Mouse (Mus musculus) MEL (cell line): ENCODE results near the gene Prep. TPM values are rescaled to one million over a fixed set of nuclear protein-coding genes. Genes with fewer than 3 reads are reported as not detected.
A peak's percentile ranks its signal among the peaks of the same experiment; 100 is the strongest.

Experiments used
- DNase-seq: peaks from one replicate; pipeline ENCODE4 v3.0.0; 2011; ENCODE audit warnings: low read depth, low spot score
- H3K27ac ChIP-seq: 2 replicates; pipeline ENCODE4 v1.5.1; 2012; ENCODE audit warnings: low read depth, mild to moderate bottlenecking, control low read depth, low read length, moderate library complexity; ENCODE audit not compliant: control insufficient read depth
- H3K27me3 ChIP-seq, 2 experiments: fragments of 150-350 bp in 1 of 2; sonication (generic) in 1 of 2; 2 replicates each; pipeline ENCODE4 v1.6.1; 2012; ENCODE audit warnings: low read length in 2 of 2, mild to moderate bottlenecking in 2 of 2, improper control_type of control experiment in 1 of 2, moderate library complexity in 1 of 2; ENCODE audit not compliant: insufficient read depth in 2 of 2, control insufficient read depth in 1 of 2
- H3K36me3 ChIP-seq, 2 experiments: 2 replicates each; pipeline ENCODE4 v1.6.1; 2012 to 2014; ENCODE audit warnings: low read length in 2 of 2, improper control_type of control experiment in 1 of 2, inconsistent platforms in 1 of 2, mild to moderate bottlenecking in 1 of 2; ENCODE audit not compliant: insufficient read depth in 2 of 2, control insufficient read depth in 1 of 2
- H3K4me1 ChIP-seq, 2 experiments: fragments of 150-350 bp in 1 of 2; sonication (generic) in 1 of 2; 2 replicates each; pipeline ENCODE4 v1.6.1; 2012; ENCODE audit warnings: low read length in 2 of 2, improper control_type of control experiment in 1 of 2, mild to moderate bottlenecking in 1 of 2; ENCODE audit not compliant: insufficient read depth in 2 of 2, control insufficient read depth in 1 of 2
- H3K4me3 ChIP-seq, 2 experiments: fragments of 150-350 bp in 1 of 2; sonication (generic) in 1 of 2; 2 replicates each; pipeline ENCODE4 v1.5.1; 2012; ENCODE audit warnings: low read depth in 2 of 2, low read length in 2 of 2, mild to moderate bottlenecking in 2 of 2, moderate library complexity in 2 of 2, control low read depth in 1 of 2, improper control_type of control experiment in 1 of 2; ENCODE audit not compliant: control insufficient read depth in 1 of 2, insufficient read depth in 1 of 2
- H3K79me2 ChIP-seq: 2 replicates; pipeline ENCODE4 v1.6.1; 2012; ENCODE audit warnings: mild to moderate bottlenecking, low read length, moderate library complexity; ENCODE audit not compliant: control insufficient read depth, poor library complexity, insufficient read depth
- H3K9ac ChIP-seq: 2 replicates; pipeline ENCODE4 v1.6.1; 2012; ENCODE audit warnings: low read depth, mild to moderate bottlenecking, control low read depth, low read length, moderate library complexity; ENCODE audit not compliant: control insufficient read depth, poor library complexity, severe bottlenecking
- H3K9me3 ChIP-seq: fragments of 150-350 bp; sonication (generic); replicated peaks from 2 replicates; pipeline ENCODE4 v1.6.1; 2012; ENCODE audit warnings: mild to moderate bottlenecking, low read length, improper control_type of control experiment, moderate library complexity; ENCODE audit not compliant: insufficient read depth
- CHD1 ChIP-seq: IDR thresholded peaks from 2 replicates; pipeline ENCODE4 v1.6.1; 2012; ENCODE audit warnings: low read depth, mild to moderate bottlenecking, inconsistent platforms, low read length, improper control_type of control experiment
- CTCF ChIP-seq, 3 experiments: IDR thresholded peaks in 2 of 3; conservative IDR thresholded peaks in 1 of 3; 2 replicates each; pipeline ENCODE4 v1.5.1; 2011 to 2012; ENCODE audit warnings: low read length in 3 of 3, low read depth in 2 of 3, mild to moderate bottlenecking in 2 of 3, improper control_type of control experiment in 1 of 3, inconsistent platforms in 1 of 3, mixed read lengths in 1 of 3, moderate library complexity in 1 of 3; ENCODE audit not compliant: control insufficient read depth in 1 of 3, insufficient read depth in 1 of 3, poor library complexity in 1 of 3, severe bottlenecking in 1 of 3
- ELF1 ChIP-seq: IDR thresholded peaks from 2 replicates; pipeline ENCODE4 v1.6.1; 2014; ENCODE audit warnings: low read depth, mild to moderate bottlenecking, inconsistent platforms, low read length, improper control_type of control experiment, moderate library complexity
- EP300 ChIP-seq, 2 experiments: IDR thresholded peaks; 2 replicates each; pipeline ENCODE4 v1.6.1; 2011; ENCODE audit warnings: improper control_type of control experiment in 2 of 2, low read length in 2 of 2, low read depth in 1 of 2, mild to moderate bottlenecking in 1 of 2
- ETS1 ChIP-seq: IDR thresholded peaks from 2 replicates; pipeline ENCODE4 v1.6.1; 2012; ENCODE audit warnings: low read depth, mild to moderate bottlenecking, inconsistent platforms, low read length, improper control_type of control experiment, moderate library complexity
- HCFC1 ChIP-seq: IDR thresholded peaks from 2 replicates; pipeline ENCODE4 v1.6.1; 2012; ENCODE audit warnings: low read depth, mild to moderate bottlenecking, inconsistent platforms, low read length, improper control_type of control experiment, moderate library complexity
- MAZ ChIP-seq: IDR thresholded peaks from 2 replicates; pipeline ENCODE4 v1.6.1; 2012; ENCODE audit warnings: low read depth, mild to moderate bottlenecking, inconsistent platforms, low read length, improper control_type of control experiment
- POLR2A ChIP-seq, 2 experiments: IDR thresholded peaks; 2 replicates each; pipeline ENCODE4 v1.6.1; 2011 to 2012; ENCODE audit warnings: low read length in 2 of 2, mild to moderate bottlenecking in 2 of 2, control low read depth in 1 of 2, improper control_type of control experiment in 1 of 2, low read depth in 1 of 2, moderate library complexity in 1 of 2; ENCODE audit not compliant: control insufficient read depth in 1 of 2, insufficient read depth in 1 of 2, poor library complexity in 1 of 2
- POLR2AphosphoS2 ChIP-seq: IDR thresholded peaks from 2 replicates; pipeline ENCODE4 v1.6.1; 2011; ENCODE audit warnings: low read length, improper control_type of control experiment
- RAD21 ChIP-seq: IDR thresholded peaks from 2 replicates; pipeline ENCODE4 v1.6.1; 2011; ENCODE audit warnings: mild to moderate bottlenecking, low read depth, low read length, improper control_type of control experiment
- RCOR1 ChIP-seq: IDR thresholded peaks from 2 replicates; pipeline ENCODE4 v1.6.1; 2012; ENCODE audit warnings: low read depth, mild to moderate bottlenecking, inconsistent platforms, low read length, improper control_type of control experiment
- SIN3A ChIP-seq: IDR thresholded peaks from 2 replicates; pipeline ENCODE4 v1.6.1; 2012; ENCODE audit warnings: low read length, improper control_type of control experiment, inconsistent platforms
- TBP ChIP-seq: IDR thresholded peaks from 2 replicates; pipeline ENCODE4 v1.8.0; 2011; ENCODE audit warnings: low read depth, low read length, improper control_type of control experiment
- USF1 ChIP-seq: IDR thresholded peaks from 2 replicates; pipeline ENCODE4 v1.6.1; 2014; ENCODE audit warnings: low read depth, mild to moderate bottlenecking, inconsistent platforms, low read length, improper control_type of control experiment, moderate library complexity
- USF2 ChIP-seq, 2 experiments: IDR thresholded peaks; 2 replicates each; pipeline ENCODE4 v1.6.1; 2011 to 2012; ENCODE audit warnings: improper control_type of control experiment in 2 of 2, low read length in 2 of 2, borderline replicate concordance in 1 of 2, inconsistent platforms in 1 of 2, low read depth in 1 of 2, mild to moderate bottlenecking in 1 of 2; ENCODE audit not compliant: insufficient read depth in 1 of 2
- ZKSCAN1 ChIP-seq: IDR thresholded peaks from 2 replicates; pipeline ENCODE4 v1.6.1; 2012; ENCODE audit warnings: low read depth, mild to moderate bottlenecking, inconsistent platforms, low read length, improper control_type of control experiment, moderate library complexity
- ZNF384 ChIP-seq: IDR thresholded peaks from 2 replicates; pipeline ENCODE4 v1.6.1; 2012; ENCODE audit warnings: low read depth, mild to moderate bottlenecking, inconsistent platforms, low read length, improper control_type of control experiment
- polyA plus RNA-seq, 2 experiments: library from polyadenylated mRNA; stranded (reverse) in 1 of 2; unstranded in 1 of 2; fragments of >175 nt in 1 of 2; fragments of >200 nt in 1 of 2; gene quantifications; 2 replicates each; pipeline versions ENCODE4 v1.2.1 to v1.2.4; 2012; ENCODE audit warnings: low replicate concordance in 2 of 2, low read depth in 1 of 2; ENCODE audit not compliant: insufficient read length in 2 of 2, insufficient read depth in 1 of 2, missing spikeins in 1 of 2
- total RNA-seq: library from RNA; depleted of rRNA; stranded (reverse); fragments of 300-350 nt; gene quantifications from 2 replicates; pipeline ENCODE4 v1.2.3, GENCODE M21; 2012

Gene Prep
- total and polyA plus RNA-seq, 3 experiments: 12.0 to 24.4 TPM; not detected in 1

GRCm38 (mm10) chr10:45118389-45118788 lies 51.4 kb downstream of the Prep start:
- Histone ChIP-seq H3K9ac (no peak overlapping the region), H3K79me2 (no peaks in the 10 kb centered on the region), H3K27ac (no peak overlapping the region), H3K27me3 (no peaks in the 10 kb centered on the region), H3K36me3 (peaks cover 0 to 3% of the 10 kb centered on the region in 2 experiments; a peak in 2 of 4 replicates), H3K4me3 (no peak overlapping the region), H3K4me1 (no peaks in the 10 kb centered on the region), H3K9me3 (no peaks in the 10 kb centered on the region)
- DNase-seq: no peak
- TF ChIP-seq ETS1: no peak
- no peak for TF ChIP-seq USF1
- TF ChIP-seq HCFC1: no peak
- no peak for TF ChIP-seq SIN3A
- no peak for TF ChIP-seq RAD21
- no peak for TF ChIP-seq ZNF384

GRCm38 (mm10) chr10:45121637-45122036 lies 54.6 kb downstream of the Prep start:
- Histone ChIP-seq H3K9ac (no peak overlapping the region), H3K27me3 (no peaks in the 10 kb centered on the region), H3K36me3 (peaks cover 0 to 3% of the 10 kb centered on the region in 2 experiments; a peak in 2 of 4 replicates), H3K27ac (no peak overlapping the region), H3K9me3 (no peaks in the 10 kb centered on the region), H3K79me2 (no peaks in the 10 kb centered on the region), H3K4me1 (no peaks in the 10 kb centered on the region), H3K4me3 (no peak overlapping the region)
- peak; percentile 6 for DNase-seq
- no peak for TF ChIP-seq ELF1
- TF ChIP-seq CTCF (IDR thresholded peaks at IDR 0.05 in 2 of 3, conservative IDR thresholded peaks at IDR 0.05 in 1 of 3; ENCODE audit: control insufficient read depth in 1 of 3, insufficient read depth in 1 of 3, low read depth in 2 of 3, low read length in 3 of 3, poor library complexity in 1 of 3, severe bottlenecking in 1 of 3): no peak
- no peak for TF ChIP-seq CHD1
- TF ChIP-seq USF2 (IDR thresholded peaks at IDR 0.05; ENCODE audit: borderline replicate concordance in 1 of 2, insufficient read depth in 1 of 2, low read depth in 1 of 2, low read length in 2 of 2): no peak
- no peak for TF ChIP-seq MAZ
- no peak for TF ChIP-seq EP300 (IDR thresholded peaks at IDR 0.05; ENCODE audit: low read depth in 1 of 2, low read length in 2 of 2)
- no peak for TF ChIP-seq POLR2A (IDR thresholded peaks at IDR 0.05; ENCODE audit: control insufficient read depth in 1 of 2, insufficient read depth in 1 of 2, low read depth in 1 of 2, low read length in 2 of 2, poor library complexity in 1 of 2)

- H3K36me3 ChIP-seq: peaks cover 0 to 3% of the 10 kb centered on the region in 2 experiments; a peak in 2 of 4 replicates
- no peak overlapping the region for H3K9ac ChIP-seq
- no peaks in the 10 kb centered on the region for H3K9me3 ChIP-seq
- no peaks in the 10 kb centered on the region for H3K4me1 ChIP-seq
- TF ChIP-seq CTCF (IDR thresholded peaks at IDR 0.05 in 2 of 3, conservative IDR thresholded peaks at IDR 0.05 in 1 of 3; ENCODE audit: control insufficient read depth in 1 of 3, insufficient read depth in 1 of 3, low read depth in 2 of 3, low read length in 3 of 3, poor library complexity in 1 of 3, severe bottlenecking in 1 of 3) (no peak), ETS1 (no peak), ZKSCAN1 (no peak), RCOR1 (no peak), TBP (no peak), POLR2AphosphoS2 (no peak)
- TF ChIP-seq, all 39 proteins: peak for 0
- H3K4me3 ChIP-seq: no peak overlapping the region
- H3K79me2 ChIP-seq: no peaks in the 10 kb centered on the region
- H3K27me3 ChIP-seq: no peaks in the 10 kb centered on the region
- no peak overlapping the region for H3K27ac ChIP-seq
- no peak for DNase-seq
These were observed 55.5 kb downstream of the Prep start for GRCm38 (mm10) chr10:45122476-45122875.
